Mouse (Mus musculus): Measurements from ENCODE around the gene Kremen1.

DNA sequence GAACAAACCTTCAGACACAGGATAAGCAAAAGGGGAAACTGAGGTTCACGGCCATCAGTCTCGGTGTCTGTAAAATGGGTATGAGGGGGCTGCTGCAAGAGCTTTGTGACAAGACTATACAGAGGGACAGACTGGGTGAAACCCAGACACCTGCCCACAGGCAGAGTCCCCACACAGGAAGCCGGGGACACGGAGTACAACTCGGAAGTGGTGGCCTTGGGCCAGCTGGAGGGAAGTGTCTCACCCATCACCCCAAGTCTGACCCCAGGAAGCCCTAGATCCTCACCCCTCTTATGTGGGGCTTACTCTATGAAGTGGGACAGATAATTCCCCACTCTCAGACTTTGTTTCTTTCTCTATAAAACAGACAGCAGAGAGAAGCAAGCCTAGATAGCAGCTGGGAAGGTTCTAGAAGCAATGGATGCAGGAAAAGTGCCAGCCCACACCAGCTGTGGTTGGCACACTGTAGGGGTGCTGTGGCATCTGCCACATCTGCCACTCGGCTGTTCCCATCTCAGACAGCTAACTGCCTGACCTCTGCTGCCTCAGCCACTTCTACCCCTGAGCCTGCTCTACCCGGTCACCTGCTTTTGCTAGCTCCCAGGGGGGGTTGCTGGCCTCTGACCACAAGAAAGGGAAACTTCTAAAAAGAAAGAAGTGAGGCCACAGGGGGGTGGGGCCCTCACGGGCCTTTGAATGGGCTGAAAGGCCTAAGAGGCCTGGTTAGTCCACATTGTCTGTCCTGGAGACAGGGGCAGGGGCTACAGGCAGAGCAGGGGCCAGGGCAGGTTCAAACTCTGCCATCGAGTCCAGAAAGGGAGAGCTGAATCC lies 110.7 kb downstream of the Kremen1 start:
- TF ChIP-seq CTCF (IDR thresholded peaks at IDR 0.05; ENCODE audit: low read depth) (no peak), EP300 (IDR thresholded peaks at IDR 0.05; ENCODE audit: low read depth) (no peak)

Data from heart, postnatal 0 days (tissue).